Mouse (Mus musculus): Measurements from ENCODE around the gene Ifit3b.
"Not testable (repeated sequence)": the region's sequence is repeated elsewhere in the genome, so short reads cannot be mapped to it uniquely, and the experiment has no call there.

The Ifit3b gene

DNA sequence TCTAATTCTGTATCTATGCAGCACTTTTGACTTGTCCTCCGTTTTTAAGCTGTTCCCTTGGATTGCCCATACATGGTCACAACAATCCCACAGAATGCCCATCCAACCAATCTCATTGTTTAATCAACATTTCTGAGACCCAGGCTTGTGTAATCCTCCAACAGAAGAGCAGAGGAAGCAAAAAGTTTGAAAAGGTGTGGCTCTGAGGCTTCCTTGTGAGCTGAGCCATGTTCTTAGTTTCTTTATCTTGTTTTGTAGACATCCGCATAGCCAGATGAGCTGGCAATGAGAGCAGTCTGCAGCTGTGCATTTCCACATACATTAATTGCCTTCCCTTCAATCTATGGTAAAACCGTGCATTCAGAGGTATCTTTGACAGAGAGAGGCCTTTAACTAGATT is 2.3 kb upstream of the Ifit3b start:
- no peak for DNase-seq (ENCODE audit: low spot score in 2 of 2)

DNA sequence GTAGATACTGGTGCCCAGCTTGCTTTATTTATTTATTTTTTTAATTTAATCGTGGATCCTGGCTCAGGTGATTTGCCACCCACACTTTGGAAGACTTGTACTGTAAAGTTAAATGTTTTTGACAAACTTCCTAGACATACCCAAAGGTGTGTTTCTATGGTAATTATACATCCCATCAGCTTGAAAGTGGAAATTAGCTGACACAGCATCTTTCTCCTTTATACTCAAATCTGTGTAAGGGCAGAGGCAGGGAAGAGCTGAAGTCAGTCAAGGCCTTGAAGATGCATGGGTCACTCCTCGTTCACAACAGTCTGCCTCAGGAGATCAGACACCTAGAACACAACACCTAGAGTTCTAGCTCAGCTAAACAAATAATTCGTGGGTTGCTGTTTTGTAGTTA is 2.3 kb downstream of the Ifit3b start:
- not testable (repeated sequence) for DNase-seq (ENCODE audit: low spot score in 2 of 2)

DNA sequence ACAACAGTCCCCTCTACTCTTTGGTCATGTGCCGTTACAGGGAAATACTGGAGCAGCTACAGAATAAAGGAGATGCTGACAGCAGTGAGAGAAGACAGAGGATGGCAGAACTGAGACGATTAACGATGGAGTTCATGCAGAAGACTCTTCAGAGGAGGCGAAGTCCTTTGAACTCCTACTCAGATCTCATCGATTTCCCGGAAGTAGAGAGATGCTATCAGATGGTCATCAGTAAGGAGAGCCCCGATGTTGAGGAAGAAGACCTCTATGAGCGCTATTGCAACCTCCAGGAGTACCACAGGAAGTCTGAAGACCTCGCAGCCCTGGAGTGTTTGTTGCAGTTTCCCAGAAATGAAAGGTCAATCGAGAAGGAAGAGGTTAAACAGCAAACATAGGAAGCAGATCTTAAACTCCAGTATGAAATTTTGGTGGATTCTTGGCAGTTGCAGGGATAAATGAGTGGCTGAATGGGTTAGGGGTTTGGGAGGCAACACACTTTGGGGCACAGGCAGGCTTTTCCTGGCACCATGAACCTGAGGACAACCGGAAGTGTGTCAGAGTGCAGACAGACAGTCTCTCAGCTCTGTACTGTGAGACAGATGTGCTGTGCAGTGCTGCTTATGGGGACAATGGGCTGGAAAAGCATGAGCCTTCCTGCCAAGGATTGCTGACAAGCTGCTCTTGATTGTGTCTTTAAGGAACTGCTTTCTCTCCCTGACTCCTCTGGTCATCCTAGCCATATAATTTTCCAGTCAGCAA is 4.7 kb downstream of the Ifit3b start:
- not testable (repeated sequence) for DNase-seq (ENCODE audit: low spot score in 2 of 2)

DNA sequence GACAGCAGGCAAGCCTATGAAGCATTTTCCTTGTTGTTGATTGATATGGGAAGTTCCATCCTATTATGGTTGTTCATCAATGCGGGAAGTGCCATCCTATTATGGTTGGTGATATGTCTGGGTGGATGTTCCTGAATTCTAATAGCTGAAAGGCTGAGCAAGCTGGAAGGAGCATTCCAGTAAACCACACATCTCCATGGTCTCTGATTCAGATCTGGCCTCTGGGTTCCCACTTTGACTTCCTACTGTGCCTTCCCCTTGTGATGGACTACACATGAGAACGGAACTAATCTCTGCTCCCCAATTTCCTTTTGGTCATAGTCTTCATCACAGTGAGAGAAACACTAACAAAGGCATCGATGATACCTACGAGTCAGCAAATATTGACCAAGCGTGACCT is 13.1 kb downstream of the Ifit3b start:
- DNase-seq (ENCODE audit: low spot score in 2 of 2): no peak

DNA sequence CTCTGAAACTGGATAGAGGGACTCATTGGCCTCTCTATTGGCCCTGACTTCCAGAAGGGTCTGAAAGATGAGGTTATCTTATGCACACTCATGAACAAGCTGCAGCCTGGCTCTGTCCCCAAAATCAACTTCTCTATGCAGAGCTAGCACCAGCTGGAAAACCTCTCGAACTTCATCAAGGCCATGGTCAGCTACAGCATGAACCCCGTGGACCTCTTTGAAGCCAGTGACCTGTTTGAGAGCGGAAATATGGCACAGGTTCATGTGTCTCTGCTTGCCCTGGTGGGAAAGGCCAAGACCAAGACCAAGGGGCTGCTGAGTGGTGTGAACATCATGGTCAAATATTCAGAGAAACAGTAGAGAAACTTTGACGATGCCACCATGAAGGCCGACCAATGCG is 16.0 kb downstream of the Ifit3b start:
- no peak for DNase-seq (ENCODE audit: low spot score in 2 of 2)

DNA sequence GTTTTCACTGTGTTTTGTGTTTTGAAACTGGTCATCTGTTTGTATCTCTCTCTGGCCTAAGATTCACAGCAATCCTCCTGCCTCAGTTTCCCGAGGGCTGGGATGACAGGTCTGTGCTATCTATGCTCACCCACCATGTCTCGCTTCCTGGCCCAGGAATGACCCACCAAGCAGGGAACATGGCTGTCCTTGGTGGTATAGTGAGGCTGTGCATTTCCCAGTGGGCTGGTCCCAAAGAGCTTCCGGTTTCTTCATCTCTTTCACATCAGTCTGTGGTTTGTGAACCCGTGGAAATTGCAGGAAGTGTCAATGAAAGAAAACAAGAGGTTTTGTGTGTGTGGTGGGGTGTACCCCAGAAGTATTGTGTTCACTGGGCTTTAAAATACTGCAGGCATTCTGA is 16.9 kb downstream of the Ifit3b start:
- DNase-seq (ENCODE audit: low spot score in 2 of 2): no peak

DNA sequence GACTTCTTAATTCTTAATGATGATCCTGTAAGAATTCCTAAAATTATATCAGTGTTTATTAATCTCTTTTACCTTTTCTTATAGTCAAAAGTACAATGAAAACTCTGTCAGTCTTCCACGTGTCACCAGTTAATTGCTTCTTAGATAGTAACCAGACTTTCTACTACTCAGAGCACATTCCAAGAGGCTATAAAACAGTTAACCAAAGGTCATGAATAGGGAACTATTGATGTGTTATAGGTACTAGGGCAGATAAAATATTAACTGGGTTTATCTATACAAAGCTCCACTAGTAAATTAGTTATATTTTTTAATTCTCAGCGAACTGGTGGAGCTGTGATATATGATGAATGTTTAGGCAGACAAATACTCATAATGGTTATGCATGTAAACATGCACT is 19.7 kb downstream of the Ifit3b start:
- no peak for DNase-seq (ENCODE audit: low spot score in 2 of 2)

DNA sequence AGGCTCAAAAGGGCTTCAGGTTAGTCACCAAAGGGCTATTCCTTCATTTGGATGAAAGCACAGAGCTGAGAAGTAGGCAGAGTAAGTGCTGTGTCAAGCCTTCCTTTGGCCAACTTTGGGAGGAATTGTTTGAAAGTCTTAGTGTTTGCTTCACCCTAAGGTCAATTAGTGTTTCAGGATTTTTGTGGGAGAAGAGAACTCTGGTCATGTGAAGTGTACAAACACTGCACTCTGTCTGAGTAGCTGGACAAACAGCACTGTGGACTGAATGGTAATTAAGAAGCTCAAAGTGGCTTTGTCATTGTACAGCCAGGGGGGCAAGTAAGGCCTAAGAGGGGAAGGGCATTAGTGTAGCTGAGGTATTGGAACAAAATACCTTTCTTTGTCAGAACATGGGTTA is 23.7 kb downstream of the Ifit3b start:
- no peak for DNase-seq (ENCODE audit: low spot score in 2 of 2)

DNA sequence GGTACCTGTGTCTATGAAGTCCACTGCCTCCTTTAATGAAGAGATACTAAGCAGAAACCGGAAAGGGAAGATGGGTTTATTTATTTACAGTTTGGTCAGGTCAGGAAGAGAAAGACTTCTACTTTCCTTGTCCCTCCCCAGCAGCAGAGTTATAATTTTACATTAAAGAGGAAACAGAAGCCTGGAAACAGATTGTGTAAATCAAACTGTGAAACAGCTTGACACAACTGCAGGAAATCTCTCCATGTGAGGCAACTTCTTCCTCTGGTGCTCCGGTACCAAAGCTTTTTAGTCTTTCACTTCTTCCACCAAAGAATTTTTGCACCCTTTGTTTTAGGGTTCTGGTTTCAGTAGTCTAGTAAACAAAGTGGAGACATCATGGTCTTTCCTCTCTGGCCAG is 25.7 kb downstream of the Ifit3b start:
- DNase-seq (ENCODE audit: low spot score in 2 of 2): no peak

DNA sequence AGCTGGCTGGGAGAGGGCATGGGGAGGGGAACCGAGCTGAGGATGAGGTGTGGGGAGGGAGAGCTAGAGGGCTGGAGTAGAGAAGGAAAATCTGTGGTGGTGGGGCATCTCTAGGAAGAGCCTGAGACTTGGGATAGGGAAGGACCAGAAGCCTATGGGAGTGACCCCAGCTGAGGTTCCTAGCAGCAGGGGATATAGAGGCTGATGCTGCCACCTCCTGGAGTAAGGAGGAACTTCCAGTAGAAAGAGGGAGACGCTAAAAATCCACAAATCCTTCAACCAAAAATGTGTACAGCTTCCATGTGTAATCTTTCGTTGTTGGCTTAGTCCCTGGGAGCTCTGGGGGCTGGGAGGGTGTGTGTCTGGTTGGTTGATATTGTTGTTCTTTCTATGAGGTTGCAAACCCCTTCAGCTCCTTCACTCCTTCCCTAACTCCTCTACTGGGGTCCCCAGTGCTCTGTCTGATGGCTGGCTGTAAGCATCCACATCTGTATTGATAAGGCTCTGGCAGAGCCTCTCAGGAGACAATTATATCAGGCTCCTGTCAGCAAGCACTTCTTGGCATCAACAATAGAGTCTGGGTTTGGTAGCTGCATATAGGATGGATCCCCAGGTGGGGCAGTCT is 29.3 kb downstream of the Ifit3b start:
- DNase-seq (ENCODE audit: low spot score in 2 of 2): peak; percentile 47 to 71

DNA sequence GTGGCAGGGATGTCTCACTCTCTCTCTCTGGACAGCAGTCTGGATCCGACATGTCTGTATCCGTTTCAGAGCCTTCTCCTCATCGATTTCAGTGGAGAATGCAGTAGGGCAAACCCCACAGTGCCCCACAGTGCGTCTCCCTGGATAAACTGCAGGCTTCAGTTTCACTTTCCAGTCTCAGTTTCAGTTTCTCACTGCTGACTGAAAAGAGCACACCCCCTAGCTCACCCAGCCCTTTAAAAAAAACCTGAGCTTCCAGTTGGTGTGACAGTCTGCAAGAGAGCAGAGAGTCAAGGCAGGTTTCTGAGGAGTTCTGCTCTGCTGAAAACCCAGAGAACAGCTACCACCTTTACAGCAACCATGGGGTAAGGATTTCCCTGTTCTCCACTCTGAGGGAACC is 32.9 kb downstream of the Ifit3b start, which contains the start of the genes Ifit1bl2 and Ifit1:
Ifit1bl2 (minus strand) TSS at position 121 of the 400 bp plus-strand sequence.
Ifit1 (plus strand) TSS at position 249 of the 400 bp plus-strand sequence.
- DNase-seq (ENCODE audit: low spot score in 2 of 2): no peak

DNA sequence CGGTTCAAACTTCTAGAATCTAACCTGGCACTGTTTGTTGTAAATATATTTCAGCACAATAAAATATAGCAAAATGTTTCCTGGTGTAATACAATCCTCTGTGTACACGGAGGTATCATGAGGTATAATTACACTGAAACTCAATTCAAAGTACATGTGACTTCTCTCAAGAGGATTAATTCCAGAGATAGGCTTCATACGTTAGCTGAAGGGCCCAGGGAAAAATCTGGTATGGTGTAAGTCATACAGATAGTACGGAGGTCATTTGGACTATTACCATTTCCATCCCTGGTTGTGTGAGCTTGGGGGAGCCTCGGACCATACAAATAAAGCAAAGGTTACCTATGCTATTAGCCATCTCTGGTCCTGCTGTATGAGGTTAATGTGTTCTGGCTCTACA is 34.8 kb downstream of the Ifit3b start:
- DNase-seq (ENCODE audit: low spot score in 2 of 2): no peak

DNA sequence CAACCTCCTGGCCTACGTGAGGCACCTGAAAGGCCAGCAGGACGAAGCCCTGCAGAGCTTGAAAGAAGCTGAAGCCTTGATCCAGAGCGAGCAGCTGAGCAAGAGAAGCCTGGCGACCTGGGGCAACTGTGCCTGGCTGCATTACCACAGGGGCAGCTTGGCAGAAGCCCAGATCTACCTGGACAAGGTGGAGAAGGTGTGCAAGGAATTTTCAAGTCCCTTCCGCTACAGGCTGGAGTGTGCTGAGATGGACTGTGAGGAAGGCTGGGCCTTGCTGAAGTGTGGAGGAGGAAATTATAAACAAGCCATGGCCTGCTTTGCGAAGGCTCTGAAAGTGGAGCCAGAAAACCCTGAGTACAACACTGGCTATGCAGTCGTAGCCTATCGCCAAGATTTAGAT is 39.9 kb downstream of the Ifit3b start:
- DNase-seq (ENCODE audit: low spot score in 2 of 2): not testable (repeated sequence)

DNA sequence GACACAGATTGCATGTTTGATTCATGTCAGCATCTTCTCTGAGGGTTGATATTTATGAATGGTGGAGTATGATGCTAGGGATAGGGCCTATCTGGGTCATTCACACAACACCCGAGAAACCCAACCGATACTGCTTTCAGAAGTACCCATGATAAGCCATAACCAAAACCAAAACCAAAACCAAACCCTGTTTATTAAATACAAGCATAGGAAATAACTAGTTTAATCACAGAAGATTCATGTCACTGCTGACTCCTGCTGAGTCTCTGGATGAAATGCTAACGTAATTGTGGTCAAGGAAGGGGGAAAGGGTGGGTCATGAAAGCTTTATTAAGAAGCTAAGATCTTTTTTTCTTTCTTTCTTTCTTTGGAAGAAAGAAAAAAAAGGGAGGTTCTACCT is 42.5 kb downstream of the Ifit3b start:
- no peak for DNase-seq (ENCODE audit: low spot score in 2 of 2)

DNA sequence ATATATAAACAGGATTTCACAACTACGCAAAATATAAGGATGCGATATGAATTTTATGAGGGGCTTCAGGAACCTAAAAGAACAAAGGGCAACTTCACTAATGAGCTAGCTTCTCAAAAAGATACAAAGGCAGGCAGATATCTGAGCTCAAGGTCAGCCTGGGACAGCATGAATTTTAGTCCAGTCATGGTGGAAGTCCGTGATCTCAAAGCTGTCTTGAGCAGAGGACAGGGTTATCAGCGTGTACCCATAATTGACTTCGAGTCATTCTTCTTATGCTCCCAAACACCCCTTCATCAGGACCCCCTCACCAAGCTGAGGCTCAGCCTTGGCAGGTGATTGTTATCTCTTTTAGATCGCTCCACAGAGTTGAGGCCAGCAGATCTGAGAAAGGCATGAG is 43.2 kb downstream of the Ifit3b start:
- DNase-seq (ENCODE audit: low spot score in 2 of 2): no peak

DNA sequence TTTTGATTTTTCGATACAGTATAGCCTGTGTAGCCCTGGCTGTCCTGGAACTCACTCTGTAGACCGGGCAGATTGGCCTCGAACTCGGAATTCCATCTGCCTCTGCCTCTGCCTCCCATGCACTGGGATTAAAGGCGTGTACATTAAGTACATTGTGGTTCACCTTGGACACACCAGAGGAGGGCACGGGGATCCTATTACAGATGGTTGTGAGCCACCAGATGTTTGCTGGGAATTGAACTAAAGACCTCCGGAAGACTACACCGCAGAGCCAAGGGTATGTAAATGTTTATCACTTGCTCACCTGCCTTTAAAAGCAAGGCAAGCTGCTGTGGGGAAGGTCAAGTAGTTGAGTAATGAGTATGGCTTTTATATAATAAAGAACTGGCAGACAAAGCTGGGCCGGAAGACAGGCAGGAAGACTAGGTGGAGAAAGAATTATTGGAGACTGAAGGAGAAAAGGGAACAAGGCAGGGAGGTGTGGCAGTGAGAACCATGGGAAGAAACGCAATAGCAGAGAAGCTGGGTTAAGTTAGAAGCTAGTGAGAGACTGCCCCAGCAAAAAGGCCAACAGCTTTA is 47.5 kb downstream of the Ifit3b start:
- DNase-seq (ENCODE audit: low spot score in 2 of 2): no peak

DNA sequence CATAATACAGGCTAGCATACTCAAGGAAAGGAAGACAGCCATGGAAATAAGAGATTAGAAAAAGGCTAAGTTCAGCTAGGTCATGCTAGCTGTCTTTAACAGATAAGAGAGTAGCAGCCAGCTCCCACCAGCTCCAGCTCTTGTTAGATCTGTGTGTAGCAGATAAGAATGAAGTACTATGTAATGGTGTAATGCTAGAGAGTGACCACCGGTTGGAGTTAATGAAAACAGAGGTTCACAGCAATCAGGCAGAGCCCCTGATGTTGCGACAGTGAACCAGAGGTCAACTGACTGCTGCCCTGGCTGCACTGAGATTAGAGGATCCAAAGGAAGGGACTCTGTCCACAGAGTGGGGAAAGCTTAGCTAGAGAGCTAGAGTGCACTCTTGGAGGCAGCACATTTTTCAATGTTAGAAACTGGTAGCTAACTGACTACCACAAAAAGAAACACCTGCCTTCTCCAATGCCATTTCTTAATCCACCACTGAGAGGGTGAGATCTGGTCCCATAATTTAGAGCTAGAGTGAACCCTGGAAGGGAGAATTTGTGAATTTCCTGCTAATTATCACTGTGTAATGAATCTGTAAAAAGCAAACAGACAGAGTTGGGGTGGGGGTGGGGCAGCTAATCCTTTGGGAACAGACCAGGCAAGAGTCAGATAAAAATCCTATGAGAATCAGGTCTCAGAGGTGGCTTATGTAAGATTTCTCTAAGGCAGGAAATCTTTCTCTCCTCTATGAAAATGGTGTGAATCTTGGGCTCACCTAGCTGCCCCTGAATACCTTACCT is 48.9 kb downstream of the Ifit3b start:
- peak; percentile 52 to 54 for DNase-seq (ENCODE audit: low spot score in 2 of 2)

DNA sequence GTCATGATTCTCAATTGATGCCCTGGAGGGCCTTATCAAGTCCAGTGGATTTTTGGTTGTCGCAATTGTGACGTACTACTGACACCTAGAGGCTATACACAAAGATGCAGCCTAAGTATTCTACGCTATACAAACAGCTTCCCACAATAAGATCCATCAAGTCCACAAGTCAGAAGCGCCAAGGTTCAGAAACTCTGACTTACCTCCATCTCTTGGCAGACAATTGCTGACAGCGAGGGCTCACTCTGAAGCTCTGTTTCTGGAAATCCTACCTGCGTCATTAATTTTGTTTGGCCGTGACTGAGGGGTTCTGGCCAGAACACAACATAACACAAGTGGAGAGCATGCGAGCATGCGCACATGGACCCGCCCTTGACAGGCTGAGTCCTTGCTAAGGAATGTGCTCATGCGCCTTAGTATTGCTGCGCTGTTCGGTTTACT is 54.3 kb downstream of the Ifit3b start:
- peak in 1 of 2 experiments; percentile 48 for DNase-seq (ENCODE audit: low spot score in 2 of 2)

DNA sequence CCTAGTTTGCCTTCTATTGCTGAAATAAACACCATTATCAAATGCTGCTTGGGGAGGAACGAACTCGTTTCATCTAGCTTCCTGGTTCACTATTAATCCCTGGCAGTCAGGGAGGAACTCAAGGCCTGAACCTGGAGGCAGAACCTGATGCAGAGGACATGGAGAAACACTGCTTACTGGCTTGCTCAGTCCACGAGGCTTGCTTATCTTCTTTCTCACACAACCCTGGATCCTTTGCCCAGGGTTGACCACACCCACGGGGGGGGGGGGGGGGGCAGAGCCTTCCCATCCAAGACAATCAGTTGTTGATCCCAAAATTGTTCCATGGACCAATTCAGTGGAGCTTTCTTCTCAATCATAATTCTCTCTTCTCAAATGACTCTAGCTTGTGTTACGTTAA is 55.0 kb downstream of the Ifit3b start:
- no peak for DNase-seq (ENCODE audit: low spot score in 2 of 2)
